Mouse (Mus musculus) MEL (cell line): Measurements from ENCODE around the gene Rxfp1. TPM values are rescaled to one million over a fixed set of nuclear protein-coding genes. Genes with fewer than 3 reads are reported as not detected.

Source experiments
- DNase-seq: peaks from one replicate; pipeline ENCODE4 v3.0.0; 2011; ENCODE audit warnings: low read depth, low spot score
- H3K27ac ChIP-seq: 2 replicates; pipeline ENCODE4 v1.5.1; 2012; ENCODE audit warnings: low read depth, mild to moderate bottlenecking, control low read depth, low read length, moderate library complexity; ENCODE audit not compliant: control insufficient read depth
- H3K27me3 ChIP-seq, 2 experiments: fragments of 150-350 bp in 1 of 2; sonication (generic) in 1 of 2; 2 replicates each; pipeline ENCODE4 v1.6.1; 2012; ENCODE audit warnings: low read length in 2 of 2, mild to moderate bottlenecking in 2 of 2, improper control_type of control experiment in 1 of 2, moderate library complexity in 1 of 2; ENCODE audit not compliant: insufficient read depth in 2 of 2, control insufficient read depth in 1 of 2
- H3K36me3 ChIP-seq, 2 experiments: 2 replicates each; pipeline ENCODE4 v1.6.1; 2012 to 2014; ENCODE audit warnings: low read length in 2 of 2, improper control_type of control experiment in 1 of 2, inconsistent platforms in 1 of 2, mild to moderate bottlenecking in 1 of 2; ENCODE audit not compliant: insufficient read depth in 2 of 2, control insufficient read depth in 1 of 2
- H3K4me1 ChIP-seq, 2 experiments: fragments of 150-350 bp in 1 of 2; sonication (generic) in 1 of 2; 2 replicates each; pipeline ENCODE4 v1.6.1; 2012; ENCODE audit warnings: low read length in 2 of 2, improper control_type of control experiment in 1 of 2, mild to moderate bottlenecking in 1 of 2; ENCODE audit not compliant: insufficient read depth in 2 of 2, control insufficient read depth in 1 of 2
- H3K4me3 ChIP-seq, 2 experiments: fragments of 150-350 bp in 1 of 2; sonication (generic) in 1 of 2; 2 replicates each; pipeline ENCODE4 v1.5.1; 2012; ENCODE audit warnings: low read depth in 2 of 2, low read length in 2 of 2, mild to moderate bottlenecking in 2 of 2, moderate library complexity in 2 of 2, control low read depth in 1 of 2, improper control_type of control experiment in 1 of 2; ENCODE audit not compliant: control insufficient read depth in 1 of 2, insufficient read depth in 1 of 2
- H3K79me2 ChIP-seq: 2 replicates; pipeline ENCODE4 v1.6.1; 2012; ENCODE audit warnings: mild to moderate bottlenecking, low read length, moderate library complexity; ENCODE audit not compliant: control insufficient read depth, poor library complexity, insufficient read depth
- H3K9ac ChIP-seq: 2 replicates; pipeline ENCODE4 v1.6.1; 2012; ENCODE audit warnings: low read depth, mild to moderate bottlenecking, control low read depth, low read length, moderate library complexity; ENCODE audit not compliant: control insufficient read depth, poor library complexity, severe bottlenecking
- H3K9me3 ChIP-seq: fragments of 150-350 bp; sonication (generic); replicated peaks from 2 replicates; pipeline ENCODE4 v1.6.1; 2012; ENCODE audit warnings: mild to moderate bottlenecking, low read length, improper control_type of control experiment, moderate library complexity; ENCODE audit not compliant: insufficient read depth
- CHD2 ChIP-seq: IDR thresholded peaks from 2 replicates; pipeline ENCODE4 v1.6.1; 2011; ENCODE audit warnings: low read length, improper control_type of control experiment
- CTCF ChIP-seq, 3 experiments: IDR thresholded peaks in 2 of 3; conservative IDR thresholded peaks in 1 of 3; 2 replicates each; pipeline ENCODE4 v1.5.1; 2011 to 2012; ENCODE audit warnings: low read length in 3 of 3, low read depth in 2 of 3, mild to moderate bottlenecking in 2 of 3, improper control_type of control experiment in 1 of 3, inconsistent platforms in 1 of 3, mixed read lengths in 1 of 3, moderate library complexity in 1 of 3; ENCODE audit not compliant: control insufficient read depth in 1 of 3, insufficient read depth in 1 of 3, poor library complexity in 1 of 3, severe bottlenecking in 1 of 3
- ELF1 ChIP-seq: IDR thresholded peaks from 2 replicates; pipeline ENCODE4 v1.6.1; 2014; ENCODE audit warnings: low read depth, mild to moderate bottlenecking, inconsistent platforms, low read length, improper control_type of control experiment, moderate library complexity
- ETS1 ChIP-seq: IDR thresholded peaks from 2 replicates; pipeline ENCODE4 v1.6.1; 2012; ENCODE audit warnings: low read depth, mild to moderate bottlenecking, inconsistent platforms, low read length, improper control_type of control experiment, moderate library complexity
- HCFC1 ChIP-seq: IDR thresholded peaks from 2 replicates; pipeline ENCODE4 v1.6.1; 2012; ENCODE audit warnings: low read depth, mild to moderate bottlenecking, inconsistent platforms, low read length, improper control_type of control experiment, moderate library complexity
- MAZ ChIP-seq: IDR thresholded peaks from 2 replicates; pipeline ENCODE4 v1.6.1; 2012; ENCODE audit warnings: low read depth, mild to moderate bottlenecking, inconsistent platforms, low read length, improper control_type of control experiment
- MEF2A ChIP-seq: IDR thresholded peaks from 2 replicates; pipeline ENCODE4 v1.6.1; 2014; ENCODE audit warnings: low read depth, mild to moderate bottlenecking, inconsistent platforms, low read length, improper control_type of control experiment; ENCODE audit not compliant: poor library complexity, insufficient replicate concordance, severe bottlenecking; ENCODE audit errors: extremely low read depth
- MYB ChIP-seq: IDR thresholded peaks from 2 replicates; pipeline ENCODE4 v1.6.1; 2011; ENCODE audit warnings: mild to moderate bottlenecking, low read depth, low read length, improper control_type of control experiment
- MYC ChIP-seq: IDR thresholded peaks from 2 replicates; pipeline ENCODE4 v1.6.1; 2011; ENCODE audit warnings: low read depth, mild to moderate bottlenecking, low read length, improper control_type of control experiment, moderate library complexity
- NRF1 ChIP-seq: IDR thresholded peaks from 2 replicates; pipeline ENCODE4 v1.6.1; 2014; ENCODE audit warnings: low read depth, mild to moderate bottlenecking, inconsistent platforms, low read length, improper control_type of control experiment, moderate library complexity; ENCODE audit not compliant: poor library complexity, insufficient read depth, severe bottlenecking
- POLR2AphosphoS2 ChIP-seq: IDR thresholded peaks from 2 replicates; pipeline ENCODE4 v1.6.1; 2011; ENCODE audit warnings: low read length, improper control_type of control experiment
- POLR2AphosphoS5 ChIP-seq: IDR thresholded peaks from 2 replicates; pipeline ENCODE4 v1.6.1; 2012; ENCODE audit warnings: low read depth, borderline replicate concordance, mild to moderate bottlenecking, inconsistent platforms, low read length, moderate library complexity, mixed read lengths
- SIN3A ChIP-seq: IDR thresholded peaks from 2 replicates; pipeline ENCODE4 v1.6.1; 2012; ENCODE audit warnings: low read length, improper control_type of control experiment, inconsistent platforms
- TCF12 ChIP-seq: IDR thresholded peaks from 2 replicates; pipeline ENCODE4 v1.6.1; 2014; ENCODE audit warnings: low read depth, mild to moderate bottlenecking, inconsistent platforms, low read length, improper control_type of control experiment, moderate library complexity
- UBTF ChIP-seq: IDR thresholded peaks from 2 replicates; pipeline ENCODE4 v1.6.1; 2012; ENCODE audit warnings: low read depth, mild to moderate bottlenecking, inconsistent platforms, low read length, improper control_type of control experiment, moderate library complexity, borderline replicate concordance; ENCODE audit not compliant: insufficient read depth
- USF1 ChIP-seq: IDR thresholded peaks from 2 replicates; pipeline ENCODE4 v1.6.1; 2014; ENCODE audit warnings: low read depth, mild to moderate bottlenecking, inconsistent platforms, low read length, improper control_type of control experiment, moderate library complexity
- ZC3H11A ChIP-seq: IDR thresholded peaks from 2 replicates; pipeline ENCODE4 v1.6.1; 2012; ENCODE audit warnings: low read depth, mild to moderate bottlenecking, inconsistent platforms, low read length, improper control_type of control experiment
- polyA plus RNA-seq, 2 experiments: library from polyadenylated mRNA; stranded (reverse) in 1 of 2; unstranded in 1 of 2; fragments of >175 nt in 1 of 2; fragments of >200 nt in 1 of 2; gene quantifications; 2 replicates each; pipeline versions ENCODE4 v1.2.1 to v1.2.4; 2012; ENCODE audit warnings: low replicate concordance in 2 of 2, low read depth in 1 of 2; ENCODE audit not compliant: insufficient read length in 2 of 2, insufficient read depth in 1 of 2, missing spikeins in 1 of 2
- total RNA-seq: library from RNA; depleted of rRNA; stranded (reverse); fragments of 300-350 nt; gene quantifications from 2 replicates; pipeline ENCODE4 v1.2.3, GENCODE M21; 2012

The Rxfp1 gene
- total and polyA plus RNA-seq, 3 experiments, result not detected

DNA sequence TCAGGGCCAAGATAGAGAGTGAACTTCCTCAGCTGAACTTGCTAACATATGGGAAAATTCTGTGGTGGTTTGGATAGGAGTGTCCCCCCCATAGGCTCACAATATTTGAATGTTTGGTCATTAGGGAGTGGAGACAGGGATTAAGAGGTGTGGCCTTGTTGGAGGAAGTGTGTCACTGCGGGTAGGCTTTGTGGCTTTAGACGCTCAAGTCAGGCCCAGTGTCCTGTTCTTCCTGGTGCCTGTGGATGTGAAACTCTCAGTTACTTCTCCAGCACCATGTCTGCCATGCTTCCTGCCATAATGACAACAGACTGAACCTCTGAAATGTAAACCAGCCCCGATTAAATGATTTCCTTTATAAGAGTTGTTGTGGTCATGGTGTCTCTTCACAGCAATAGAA is 61.3 kb downstream of the Rxfp1 start:
- no peaks in the 10 kb centered on the region for H3K4me1 ChIP-seq
- H3K4me3 ChIP-seq, result no peak overlapping the region
- H3K79me2 ChIP-seq, result no peaks in the 10 kb centered on the region
- no peak for TF ChIP-seq MYB
- no peak for TF ChIP-seq ELF1
- TF ChIP-seq SIN3A, result no peak
- no peak for TF ChIP-seq TCF12
- no peak for TF ChIP-seq ZC3H11A
- no peak for TF ChIP-seq NRF1
- no peak for TF ChIP-seq MYC
- TF ChIP-seq MAZ, result no peak
- TF ChIP-seq CTCF (IDR thresholded peaks at IDR 0.05 in 2 of 3, conservative IDR thresholded peaks at IDR 0.05 in 1 of 3; ENCODE audit: control insufficient read depth in 1 of 3, insufficient read depth in 1 of 3, low read depth in 2 of 3, low read length in 3 of 3, poor library complexity in 1 of 3, severe bottlenecking in 1 of 3), result no peak
- TF ChIP-seq MEF2A, result no peak
- TF ChIP-seq UBTF, result no peak
- TF ChIP-seq CHD2, result no peak
- TF ChIP-seq POLR2AphosphoS5, result no peak
- no peak for TF ChIP-seq USF1
- no peak for TF ChIP-seq HCFC1
- no peak for TF ChIP-seq POLR2AphosphoS2
- no peak for TF ChIP-seq ETS1
- no peaks in the 10 kb centered on the region for H3K36me3 ChIP-seq
- H3K9me3 ChIP-seq, result no peaks in the 10 kb centered on the region
- no peak overlapping the region for H3K27ac ChIP-seq
- no peaks in the 10 kb centered on the region for H3K27me3 ChIP-seq
- DNase-seq, result no peak
- no peak overlapping the region for H3K9ac ChIP-seq

GRCm38 (mm10) chr3:79674641-79675040 is 63.0 kb downstream of the Rxfp1 start:
- H3K9ac ChIP-seq, result no peak overlapping the region
- DNase-seq, result no peak
- H3K27ac ChIP-seq, result no peak overlapping the region
- no peaks in the 10 kb centered on the region for H3K4me1 ChIP-seq
- H3K9me3 ChIP-seq, result no peaks in the 10 kb centered on the region
- no peaks in the 10 kb centered on the region for H3K36me3 ChIP-seq
- TF ChIP-seq MYB, result no peak
- TF ChIP-seq CTCF (IDR thresholded peaks at IDR 0.05 in 2 of 3, conservative IDR thresholded peaks at IDR 0.05 in 1 of 3; ENCODE audit: control insufficient read depth in 1 of 3, insufficient read depth in 1 of 3, low read depth in 2 of 3, low read length in 3 of 3, poor library complexity in 1 of 3, severe bottlenecking in 1 of 3), result peak in 1 of 3 experiments; percentile 14; a peak in 1 of 6 replicates
- H3K27me3 ChIP-seq, result no peaks in the 10 kb centered on the region; a peak in 1 of 4 replicates
- no peaks in the 10 kb centered on the region for H3K79me2 ChIP-seq
- no peak overlapping the region for H3K4me3 ChIP-seq
